Mouse (Mus musculus) CH12.LX (cell line): ENCODE data around the gene Vsig2. TPM values are rescaled to one million over a fixed set of nuclear protein-coding genes. Genes with fewer than 3 reads are reported as not detected.

ENCODE experiments used
- DNase-seq: peaks from one replicate; pipeline ENCODE4 v3.0.0-alpha.2; 2013; ENCODE audit errors: extremely low read depth
- H3K27ac ChIP-seq: 2 replicates; pipeline ENCODE4 v1.5.1; 2012; ENCODE audit warnings: low read depth, mild to moderate bottlenecking, control low read depth, moderate library complexity; ENCODE audit not compliant: insufficient read depth
- H3K27me3 ChIP-seq: replicated peaks from 2 replicates; pipeline ENCODE3; 2012; ENCODE audit warnings: inconsistent platforms
- H3K36me3 ChIP-seq, 2 experiments: replicated peaks in 1 of 2; 2 replicates each; pipeline versions ENCODE3 to v1.6.1; 2012; ENCODE audit warnings: inconsistent platforms in 1 of 2, low read length in 1 of 2, mild to moderate bottlenecking in 1 of 2, mixed read lengths in 1 of 2, moderate library complexity in 1 of 2; ENCODE audit not compliant: control insufficient read depth in 1 of 2, insufficient read depth in 1 of 2
- H3K4me1 ChIP-seq, 2 experiments: 2 replicates each; pipeline ENCODE4 v1.6.1; 2012; ENCODE audit warnings: inconsistent platforms in 1 of 2, moderate library complexity in 1 of 2; ENCODE audit not compliant: insufficient read depth in 2 of 2, control insufficient read depth in 1 of 2
- H3K4me2 ChIP-seq: 2 replicates; pipeline ENCODE4 v1.6.1; 2012; ENCODE audit warnings: low read depth, mild to moderate bottlenecking, control low read depth; ENCODE audit not compliant: poor library complexity, insufficient read depth, severe bottlenecking
- H3K4me3 ChIP-seq, 3 experiments: fragments of 150-350 bp in 1 of 3; sonication (generic) in 1 of 3; replicated peaks in 1 of 3; 2 replicates each; pipeline versions ENCODE3 to v1.5.1; 2011 to 2012; ENCODE audit warnings: low read depth in 2 of 3, low read length in 2 of 3, mild to moderate bottlenecking in 2 of 3, moderate library complexity in 2 of 3, control low read depth in 1 of 3, improper control_type of control experiment in 1 of 3, inconsistent platforms in 1 of 3, mixed read lengths in 1 of 3; ENCODE audit not compliant: poor library complexity in 1 of 3
- H3K79me2 ChIP-seq: replicated peaks from 2 replicates; pipeline ENCODE4 v1.6.1; 2012; ENCODE audit warnings: mild to moderate bottlenecking, moderate library complexity; ENCODE audit not compliant: control insufficient read depth, poor library complexity, insufficient read depth, severe bottlenecking; ENCODE audit errors: extremely low read depth
- H3K9ac ChIP-seq: 2 replicates; pipeline ENCODE4 v1.6.1; 2012; ENCODE audit warnings: low read depth, mild to moderate bottlenecking, control low read depth, moderate library complexity; ENCODE audit not compliant: insufficient read depth
- H3K9me3 ChIP-seq: replicated peaks from 2 replicates; pipeline ENCODE3; 2012; ENCODE audit warnings: low read length, inconsistent platforms, mixed read lengths
- CHD1 ChIP-seq: IDR thresholded peaks from 2 replicates; pipeline ENCODE4 v1.6.1; 2012; ENCODE audit warnings: low read depth, low read length, improper control_type of control experiment, inconsistent platforms
- CHD2 ChIP-seq: IDR thresholded peaks from 2 replicates; pipeline ENCODE4 v1.6.1; 2011; ENCODE audit warnings: low read length, improper control_type of control experiment
- E2F4 ChIP-seq: IDR thresholded peaks from 2 replicates; pipeline ENCODE4 v1.6.1; 2011; ENCODE audit warnings: low read depth, low read length, improper control_type of control experiment; ENCODE audit not compliant: insufficient replicate concordance
- ETS1 ChIP-seq: conservative IDR thresholded peaks from 2 replicates; pipeline ENCODE4 v1.6.1; 2012; ENCODE audit warnings: low read depth, mild to moderate bottlenecking, inconsistent platforms, low read length, improper control_type of control experiment, moderate library complexity
- JUND ChIP-seq: conservative IDR thresholded peaks from 2 replicates; pipeline ENCODE4 v1.6.1; 2011; ENCODE audit warnings: low read depth, low read length, improper control_type of control experiment
- KAT2A ChIP-seq: IDR thresholded peaks from 2 replicates; pipeline ENCODE4 v1.6.1; 2012; ENCODE audit warnings: low read length, improper control_type of control experiment, inconsistent platforms; ENCODE audit not compliant: insufficient replicate concordance
- MAZ ChIP-seq: IDR thresholded peaks from 2 replicates; pipeline ENCODE4 v1.6.1; 2012; ENCODE audit warnings: low read depth, mild to moderate bottlenecking, inconsistent platforms, low read length, improper control_type of control experiment, moderate library complexity
- MXI1 ChIP-seq: IDR thresholded peaks from 2 replicates; pipeline ENCODE4 v1.6.1; 2011; ENCODE audit warnings: mild to moderate bottlenecking, low read depth, low read length, improper control_type of control experiment
- POLR2AphosphoS2 ChIP-seq: IDR thresholded peaks from 2 replicates; pipeline ENCODE4 v1.6.1; 2011; ENCODE audit warnings: low read depth, low read length, improper control_type of control experiment
- RAD21 ChIP-seq: IDR thresholded peaks from 2 replicates; pipeline ENCODE4 v1.6.1; 2011; ENCODE audit warnings: low read depth, mild to moderate bottlenecking, low read length, improper control_type of control experiment, moderate library complexity
- TBP ChIP-seq: conservative IDR thresholded peaks from 2 replicates; pipeline ENCODE4 v1.6.1; 2011; ENCODE audit warnings: low read depth, low read length, improper control_type of control experiment
- TCF12 ChIP-seq: IDR thresholded peaks from 2 replicates; pipeline ENCODE4 v1.6.1; 2014; ENCODE audit warnings: low read depth, mild to moderate bottlenecking, inconsistent platforms, low read length, improper control_type of control experiment
- USF1 ChIP-seq: IDR thresholded peaks from 2 replicates; pipeline ENCODE4 v1.6.1; 2014; ENCODE audit warnings: low read depth, mild to moderate bottlenecking, inconsistent platforms, low read length, improper control_type of control experiment
- USF2 ChIP-seq: conservative IDR thresholded peaks from 2 replicates; pipeline ENCODE4 v1.6.1; 2011; ENCODE audit warnings: low read depth, low read length, improper control_type of control experiment
- ZC3H11A ChIP-seq: IDR thresholded peaks from 2 replicates; pipeline ENCODE4 v1.6.1; 2012; ENCODE audit warnings: low read depth, mild to moderate bottlenecking, inconsistent platforms, low read length, improper control_type of control experiment
- ZMIZ1 ChIP-seq: IDR thresholded peaks from 2 replicates; pipeline ENCODE4 v1.6.1; 2012; ENCODE audit warnings: low read depth, mild to moderate bottlenecking, inconsistent platforms, low read length, improper control_type of control experiment
- dilution Hi-C: fragments of 300-500 bp; cut with MboI; formaldehyde crosslinking; loops from 2 replicates; pipeline ENCODE4 v1.14.3; 2020; ENCODE audit warnings: low sequenced_read_pairs; ENCODE audit not compliant: extremely low pct_unique_long_range_greater_than_20kb, extremely low pct_ligation_motif_present
- in situ Hi-C: fragments of 300-500 bp; cut with MboI; formaldehyde crosslinking; loops from 3 replicates; pipeline ENCODE4 v1.14.3; 2019; ENCODE audit warnings: low sequenced_read_pairs, low pct_ligation_motif_present, low pct_unique_long_range_greater_than_20kb, mixed read lengths
- polyA plus RNA-seq: library from polyadenylated mRNA; unstranded; fragments of >175 nt; gene quantifications from 2 replicates; pipeline ENCODE4 v1.2.1, GENCODE M21; 2012; ENCODE audit warnings: low read depth; ENCODE audit not compliant: insufficient read length
- total RNA-seq, 2 experiments: library from RNA; depleted of rRNA; stranded (reverse); fragments of 300-350 nt in 1 of 2; fragments of >200 nt in 1 of 2; gene quantifications; 2 replicates each; pipeline ENCODE4 v1.2.3; 2012 to 2014

Gene Vsig2
- total and polyA plus RNA-seq, 3 experiments, result not detected

DNA sequence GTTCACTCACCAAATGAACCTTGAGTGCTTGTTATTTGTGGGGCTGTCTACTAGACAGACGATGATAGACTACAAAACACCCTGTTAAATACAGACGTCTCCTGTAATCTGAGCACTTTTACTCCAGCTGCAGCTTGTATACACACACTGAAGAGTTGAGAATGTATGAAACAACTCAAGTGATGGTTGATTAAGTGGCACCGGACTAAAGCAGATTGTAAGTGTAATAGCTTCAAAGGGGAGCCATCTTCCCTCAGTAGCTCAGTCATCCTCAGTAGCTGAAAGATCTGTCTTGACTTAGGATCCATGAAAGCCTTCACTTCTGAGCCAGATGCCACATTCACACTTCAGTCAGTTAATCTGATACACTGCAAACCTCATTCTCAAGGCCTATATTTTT lies 43.3 kb upstream of the Vsig2 start:
- H3K4me1 ChIP-seq, result peaks cover 0 to 1% of the 10 kb centered on the region in 2 experiments; a peak in 1 of 4 replicates
- peaks cover 0 to 30% of the 10 kb centered on the region in 2 experiments for H3K36me3 ChIP-seq
- TF ChIP-seq CHD2, result no peak
- no peaks in the 10 kb centered on the region for H3K27me3 ChIP-seq
- H3K9me3 ChIP-seq, result no peaks in the 10 kb centered on the region
- in situ Hi-C loops, result no loop called here
- H3K4me3 ChIP-seq, result no peak overlapping the region
- H3K9ac ChIP-seq, result no peak overlapping the region
- no peak overlapping the region for H3K4me2 ChIP-seq
- no peak overlapping the region for H3K27ac ChIP-seq
- no peak for DNase-seq
- H3K79me2 ChIP-seq, result peaks cover 3% of the 10 kb centered on the region
- dilution Hi-C loops, result no loop called here

DNA sequence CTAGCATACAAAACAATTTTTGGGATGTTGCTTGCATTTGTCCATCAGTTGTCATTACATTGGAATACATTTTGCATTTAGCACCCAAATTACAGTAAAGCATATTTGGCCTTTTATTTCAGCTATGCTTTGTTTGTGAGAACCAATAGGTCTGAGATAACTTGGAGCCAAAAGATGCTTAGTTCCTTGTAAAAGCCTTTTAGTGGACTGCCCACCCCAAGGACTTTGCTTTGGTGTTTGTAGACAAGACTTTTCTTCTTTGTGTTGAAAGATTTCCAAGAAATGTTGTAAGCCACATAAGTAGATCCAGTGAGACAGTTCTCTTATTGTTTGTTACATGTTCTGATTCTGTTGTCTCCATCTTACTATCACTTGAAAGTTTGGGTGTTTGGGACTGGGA lies 42.7 kb upstream of the Vsig2 start:
- no peaks in the 10 kb centered on the region for H3K4me1 ChIP-seq
- H3K36me3 ChIP-seq, result peaks cover 0 to 30% of the 10 kb centered on the region in 2 experiments
- in situ Hi-C loops (no loop called here), dilution Hi-C loops (no loop called here)
- TF ChIP-seq ETS1 (no peak), RAD21 (no peak), E2F4 (no peak), KAT2A (no peak)
- H3K27ac ChIP-seq, result no peak overlapping the region
- H3K79me2 ChIP-seq, result peaks cover 3% of the 10 kb centered on the region
- no peaks in the 10 kb centered on the region for H3K27me3 ChIP-seq
- DNase-seq, result no peak
- H3K9me3 ChIP-seq, result no peaks in the 10 kb centered on the region
- H3K4me2 ChIP-seq, result no peak overlapping the region
- H3K4me3 ChIP-seq, result no peak overlapping the region
- no peak overlapping the region for H3K9ac ChIP-seq

DNA sequence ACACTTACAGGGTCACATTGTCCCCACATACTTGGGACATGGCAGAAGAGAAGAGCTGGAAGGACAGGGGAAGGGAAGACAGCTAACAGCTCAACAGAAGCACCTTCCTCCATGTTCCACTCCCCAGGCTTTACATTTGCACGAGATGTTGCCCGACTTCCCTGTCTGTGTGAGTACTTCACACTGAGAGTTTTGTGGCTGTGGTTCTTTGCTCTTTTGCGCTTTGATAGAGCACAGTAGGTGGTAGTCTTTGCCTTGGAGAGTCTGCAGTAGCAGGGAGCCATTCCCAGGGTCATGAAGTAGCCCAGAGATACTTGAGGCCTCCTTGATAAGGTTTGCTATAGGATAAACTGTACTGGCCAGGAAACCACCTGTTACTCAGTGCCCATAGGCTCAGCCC lies 38.9 kb upstream of the Vsig2 start:
- no peak overlapping the region for H3K4me3 ChIP-seq
- H3K9ac ChIP-seq, result no peak overlapping the region
- no peak overlapping the region for H3K27ac ChIP-seq
- in situ Hi-C loops, result no loop called here
- H3K9me3 ChIP-seq, result no peaks in the 10 kb centered on the region
- no peak overlapping the region for H3K4me2 ChIP-seq
- H3K4me1 ChIP-seq, result no peaks in the 10 kb centered on the region
- DNase-seq, result no peak
- dilution Hi-C loops, result no loop called here
- TF ChIP-seq ZMIZ1 (no peak), KAT2A (no peak), JUND (no peak), ZC3H11A (no peak), CHD1 (no peak), MXI1 (no peak), USF2 (no peak), CHD2 (no peak), POLR2AphosphoS2 (no peak), MAZ (no peak), TBP (no peak), USF1 (no peak), TCF12 (no peak), RAD21 (no peak)
- peaks cover 3% of the 10 kb centered on the region for H3K79me2 ChIP-seq
- H3K27me3 ChIP-seq, result no peaks in the 10 kb centered on the region
- peaks cover 0 to 26% of the 10 kb centered on the region in 2 experiments for H3K36me3 ChIP-seq
